Mouse (Mus musculus) bone marrow macrophage, adult 2 months (primary cell): ENCODE results near the gene Arhgef3.

Source experiments
- CTCF ChIP-seq: IDR thresholded peaks from 2 replicates; pipeline ENCODE4 v1.5.1; 2012; ENCODE audit warnings: low read depth, mild to moderate bottlenecking, low read length, moderate library complexity
- POLR2A ChIP-seq: IDR thresholded peaks from 2 replicates; pipeline ENCODE4 v1.6.1; 2012; ENCODE audit warnings: mild to moderate bottlenecking, low read depth, low read length, borderline replicate concordance

DNA sequence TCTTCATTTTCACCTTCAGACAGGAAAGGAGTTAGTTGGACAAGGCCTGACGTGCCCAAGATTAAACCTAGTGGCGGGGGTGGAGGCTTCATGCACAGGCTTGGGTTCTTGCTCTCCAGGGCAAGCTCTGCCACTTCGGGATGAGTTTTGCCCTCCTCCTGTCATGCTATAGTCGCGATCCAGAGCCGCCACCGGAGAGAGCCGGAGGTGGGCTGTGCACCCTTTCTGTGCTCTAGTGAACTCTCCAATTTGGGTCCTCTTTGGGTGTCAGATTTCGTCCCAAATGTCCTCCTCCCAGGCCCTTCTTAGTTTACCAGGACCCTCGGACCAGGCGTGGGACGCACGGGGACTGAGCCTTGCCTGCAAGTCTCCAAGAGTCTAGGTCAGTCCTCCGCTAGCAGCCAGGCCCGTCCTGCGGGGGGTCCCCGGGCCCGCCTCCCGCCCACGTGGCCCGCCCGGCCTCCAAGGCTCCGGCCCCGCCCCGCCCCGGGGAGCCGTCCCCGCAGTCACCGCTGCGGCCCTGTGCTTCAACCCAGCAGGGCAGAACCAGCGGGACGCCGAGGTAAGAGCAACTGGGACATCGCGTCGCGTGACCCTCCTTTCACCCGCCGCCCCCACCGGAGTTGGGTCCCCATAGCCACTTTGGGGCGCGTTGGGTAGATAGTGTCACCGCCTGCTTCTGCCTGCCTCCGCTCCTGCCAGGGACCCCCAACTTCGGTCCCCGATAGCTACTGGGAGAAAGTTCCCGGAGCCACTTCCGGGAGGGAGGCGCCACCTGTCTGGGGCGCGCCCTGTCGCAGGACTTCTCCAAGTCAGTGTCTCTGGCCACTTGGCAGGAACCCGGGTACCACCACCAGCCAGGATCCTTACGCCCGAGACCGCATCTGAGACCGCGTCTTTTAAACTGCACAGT is at the start of gene Arhgef3:
- no peak for TF ChIP-seq CTCF
- no peak for TF ChIP-seq POLR2A
